Mouse (Mus musculus) embryonic fibroblast, embryonic 13.5 days (primary cell): ENCODE measurements around the gene Ppp1r15a. TPM values are rescaled to one million over a fixed set of nuclear protein-coding genes. Genes with fewer than 3 reads are reported as not detected.

Experiments used
- H3K27ac ChIP-seq: 2 replicates; pipeline ENCODE4 v1.5.1; 2012; ENCODE audit warnings: low read length, control low read depth, inconsistent platforms; ENCODE audit not compliant: insufficient read depth
- H3K4me1 ChIP-seq: 2 replicates; pipeline ENCODE4 v1.6.1; 2011; ENCODE audit warnings: low read length; ENCODE audit not compliant: control insufficient read depth, insufficient read depth
- H3K4me3 ChIP-seq: 2 replicates; pipeline ENCODE4 v1.5.1; 2011; ENCODE audit warnings: mild to moderate bottlenecking, control low read depth, low read length; ENCODE audit not compliant: insufficient read depth
- CTCF ChIP-seq: IDR thresholded peaks from 2 replicates; pipeline ENCODE4 v1.5.1; 2011; ENCODE audit warnings: mild to moderate bottlenecking, control low read depth, low read length, moderate library complexity, borderline replicate concordance; ENCODE audit not compliant: insufficient read depth
- POLR2A ChIP-seq: IDR thresholded peaks from 2 replicates; pipeline ENCODE4 v1.6.1; 2011; ENCODE audit warnings: low read depth, mild to moderate bottlenecking, control low read depth, low read length, moderate library complexity
- polyA plus RNA-seq: library from polyadenylated mRNA; stranded (reverse); fragments of >200 nt; gene quantifications from 2 replicates; pipeline ENCODE4 v1.2.4, GENCODE M21; 2011; ENCODE audit warnings: low read depth; ENCODE audit not compliant: missing spikeins, insufficient read length

Ppp1r15a gene
- polyA plus RNA-seq, 1 experiment, result 35.9 TPM

GRCm38 (mm10) chr7:45565446-45565845 is 39.4 kb upstream of the Ppp1r15a start:
- no peaks in the 10 kb centered on the region; the same call in 1 of the 2 replicates for H3K4me1 ChIP-seq
- no peak overlapping the region for H3K27ac ChIP-seq
- H3K4me3 ChIP-seq, result no peak overlapping the region
- TF ChIP-seq POLR2A (no peak), CTCF (no peak)

DNA sequence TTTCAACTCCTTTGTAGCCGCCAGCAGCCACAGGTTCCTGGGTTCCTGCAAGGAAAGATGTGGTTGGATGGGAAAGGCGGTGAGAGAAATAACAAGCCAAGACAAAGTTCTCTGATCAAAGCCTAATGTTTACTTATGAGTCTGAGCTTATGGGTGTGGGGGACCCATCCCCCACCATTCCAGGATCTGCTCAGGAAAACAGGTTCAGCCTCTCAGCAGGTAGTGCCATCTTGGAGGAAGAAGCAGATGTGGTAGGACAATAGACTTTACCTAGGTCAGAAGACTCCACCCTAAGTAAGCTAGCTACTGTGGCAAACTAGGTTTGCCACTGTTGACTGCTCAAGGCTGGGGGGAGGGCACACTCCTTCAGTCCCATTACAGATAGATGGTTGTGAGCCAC is 38.7 kb upstream of the Ppp1r15a start:
- Histone ChIP-seq H3K4me1 (no peaks in the 10 kb centered on the region; the same call in 1 of the 2 replicates), H3K27ac (no peak overlapping the region), H3K4me3 (no peak overlapping the region)
- TF ChIP-seq POLR2A (no peak), CTCF (no peak)

DNA sequence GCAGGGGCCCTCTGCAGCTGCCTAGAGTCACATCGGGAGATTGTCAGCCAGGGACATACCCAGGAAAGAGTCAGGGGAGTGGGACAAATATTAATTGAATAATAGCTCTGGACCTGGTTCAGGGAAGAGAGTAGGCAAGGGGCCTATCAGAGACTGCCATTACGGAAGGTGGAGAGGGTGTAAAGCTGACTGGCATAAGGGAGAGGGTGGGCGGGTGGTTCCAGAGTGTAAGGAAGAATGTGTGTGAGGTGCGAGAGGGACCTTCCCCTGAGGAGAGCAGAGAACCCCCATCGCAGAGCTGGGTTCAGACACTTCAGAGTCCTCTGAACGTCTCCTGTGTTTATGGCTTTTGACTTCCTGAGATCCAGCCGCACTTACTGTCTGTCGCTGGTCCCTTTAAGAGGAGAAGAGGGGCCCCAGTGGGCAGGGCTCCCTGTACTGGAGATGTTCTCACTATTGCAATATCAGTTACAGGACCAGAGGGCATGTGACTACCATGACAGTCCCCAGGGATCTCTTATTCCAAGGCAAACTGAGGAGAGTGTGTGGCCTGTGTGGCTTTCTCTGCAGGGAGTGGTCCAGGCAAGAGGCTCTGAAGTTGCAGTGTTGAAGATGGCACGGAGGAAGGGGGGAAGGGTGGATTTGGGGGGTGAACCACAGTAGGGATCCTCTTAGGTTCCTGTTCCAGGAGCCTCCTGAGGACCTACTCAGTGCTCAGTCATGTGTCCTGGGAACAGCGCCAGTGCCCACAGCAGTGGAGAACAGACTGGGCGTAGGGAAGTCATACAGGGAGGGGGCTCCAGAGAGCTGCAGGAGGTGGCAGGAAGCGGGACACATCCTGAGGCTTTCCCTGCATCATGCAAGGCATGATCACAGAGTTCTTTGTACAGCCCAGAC is 35.8 kb upstream of the Ppp1r15a start:
- Histone ChIP-seq H3K4me3 (no peak overlapping the region), H3K4me1 (no peaks in the 10 kb centered on the region), H3K27ac (no peak overlapping the region)
- TF ChIP-seq POLR2A (no peak), CTCF (no peak)

GRCm38 (mm10) chr7:45560843-45561623 is 35.0 kb upstream of the Ppp1r15a start:
- no peak overlapping the region for H3K4me3 ChIP-seq
- TF ChIP-seq CTCF (peak; percentile 86; the same call in 1 of the 2 replicates), POLR2A (no peak)
- no peaks in the 10 kb centered on the region for H3K4me1 ChIP-seq
- H3K27ac ChIP-seq, result no peak overlapping the region

- Histone ChIP-seq H3K27ac (no peak overlapping the region), H3K4me3 (no peak overlapping the region), H3K4me1 (no peaks in the 10 kb centered on the region)
- TF ChIP-seq POLR2A, result no peak
Measured at GRCm38 (mm10) chr7:45560241-45560640, 34.2 kb upstream of the Ppp1r15a start.

- no peak overlapping the region for H3K27ac ChIP-seq
- H3K4me1 ChIP-seq, result no peaks in the 10 kb centered on the region
- TF ChIP-seq POLR2A, result no peak
- TF ChIP-seq CTCF, result no peak
- H3K4me3 ChIP-seq, result no peak overlapping the region
Measured at GRCm38 (mm10) chr7:45558907-45559306, 32.8 kb upstream of the Ppp1r15a start.

DNA sequence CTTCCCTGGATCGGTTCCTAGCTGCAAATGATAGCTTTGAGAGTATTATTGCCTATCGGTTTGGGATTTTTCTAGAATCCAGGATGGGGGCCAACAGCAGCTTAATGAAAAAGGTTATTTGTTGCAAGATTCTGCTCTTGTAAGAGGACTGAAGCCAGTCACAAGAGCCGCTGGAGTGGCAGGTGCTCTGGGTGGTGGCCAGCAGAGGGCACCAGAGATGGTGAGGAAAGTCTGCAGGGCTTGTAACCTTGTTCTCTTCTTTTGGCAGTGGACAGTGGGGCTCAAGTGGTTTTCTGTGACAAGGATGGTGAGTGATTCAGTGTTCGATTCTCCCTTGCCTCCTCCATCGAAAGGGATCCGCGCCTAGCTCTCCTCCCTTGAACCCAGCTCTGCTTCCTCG is 29.7 kb upstream of the Ppp1r15a start:
- H3K4me3 ChIP-seq, result no peak overlapping the region
- no peak overlapping the region for H3K27ac ChIP-seq
- no peak for TF ChIP-seq POLR2A
- TF ChIP-seq CTCF, result peak; percentile 74

DNA sequence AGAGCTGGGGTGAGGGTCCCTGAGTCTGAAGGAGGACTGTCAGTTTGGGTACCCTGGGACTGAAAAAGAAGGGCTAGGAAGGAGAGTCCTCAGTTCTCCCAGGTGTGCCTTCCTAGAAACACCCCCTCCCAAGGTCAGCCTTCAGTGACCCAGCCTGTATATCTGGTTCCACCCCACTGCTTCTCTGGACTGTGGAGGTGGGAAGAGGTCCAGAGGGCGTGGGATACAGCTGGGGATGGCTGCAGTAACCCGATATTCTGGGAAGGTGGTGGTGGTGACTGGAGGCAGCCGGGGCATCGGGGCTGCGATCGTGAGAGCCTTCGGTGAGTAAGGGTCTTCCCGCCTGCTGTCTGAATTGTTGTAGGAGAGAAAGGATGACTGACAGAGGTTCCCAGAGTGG is 28.7 kb upstream of the Ppp1r15a start, which contains the start of gene Hsd17b14:
Gene Hsd17b14, plus strand, starts transcription at position 150 of the 400 bp plus-strand sequence.
- Histone ChIP-seq H3K4me1 (no peaks in the 10 kb centered on the region), H3K4me3 (no peak within 1 kb of the TSS), H3K27ac (no peak within 1 kb of the TSS)
- TF ChIP-seq POLR2A (no peak), CTCF (no peak)

More for the DNA sequence above, 29.7 kb upstream of the Ppp1r15a start:
- H3K4me1 ChIP-seq, result no peaks in the 10 kb centered on the region

- H3K4me1 ChIP-seq, result no peaks in the 10 kb centered on the region
- TF ChIP-seq CTCF, result no peak
- TF ChIP-seq POLR2A, result no peak
- H3K4me3 ChIP-seq, result no peak overlapping the region
- H3K27ac ChIP-seq, result no peak overlapping the region
Measured at GRCm38 (mm10) chr7:45553990-45554389, 27.9 kb upstream of the Ppp1r15a start.

- no peak for TF ChIP-seq CTCF
- no peak for TF ChIP-seq POLR2A
- H3K4me1 ChIP-seq, result no peaks in the 10 kb centered on the region
Measured at GRCm38 (mm10) chr7:45553519-45553918, 27.5 kb upstream of the Ppp1r15a start.

More at GRCm38 (mm10) chr7:45553519-45553918, 27.5 kb upstream of the Ppp1r15a start:
- Histone ChIP-seq H3K4me3 (no peak overlapping the region), H3K27ac (no peak overlapping the region)
